Mouse (Mus musculus) heart, postnatal 10 days (tissue): ENCODE results near the gene Per1. TPM values are rescaled to one million over a fixed set of nuclear protein-coding genes. Genes with fewer than 3 reads are reported as not detected.

Source experiments
- DNase-seq, 2 experiments: peaks; one replicate each; pipeline ENCODE4 v3.0.0; 2021
- intact Hi-C: fragments of 180-260 bp; cut with DNase I; formaldehyde crosslinking; loops from one replicate; pipeline ENCODE4 v1.15.1; 2025
- total RNA-seq, 2 experiments: library from RNA; stranded (reverse); gene quantifications; 2 replicates each; pipeline ENCODE4 v1.2.3; 2021

Per1 gene
- 100 to 1,000 TPM in 1 of 2 experiments, 10 to 100 TPM in 1; 61.4 to 101 TPM for total RNA-seq

DNA sequence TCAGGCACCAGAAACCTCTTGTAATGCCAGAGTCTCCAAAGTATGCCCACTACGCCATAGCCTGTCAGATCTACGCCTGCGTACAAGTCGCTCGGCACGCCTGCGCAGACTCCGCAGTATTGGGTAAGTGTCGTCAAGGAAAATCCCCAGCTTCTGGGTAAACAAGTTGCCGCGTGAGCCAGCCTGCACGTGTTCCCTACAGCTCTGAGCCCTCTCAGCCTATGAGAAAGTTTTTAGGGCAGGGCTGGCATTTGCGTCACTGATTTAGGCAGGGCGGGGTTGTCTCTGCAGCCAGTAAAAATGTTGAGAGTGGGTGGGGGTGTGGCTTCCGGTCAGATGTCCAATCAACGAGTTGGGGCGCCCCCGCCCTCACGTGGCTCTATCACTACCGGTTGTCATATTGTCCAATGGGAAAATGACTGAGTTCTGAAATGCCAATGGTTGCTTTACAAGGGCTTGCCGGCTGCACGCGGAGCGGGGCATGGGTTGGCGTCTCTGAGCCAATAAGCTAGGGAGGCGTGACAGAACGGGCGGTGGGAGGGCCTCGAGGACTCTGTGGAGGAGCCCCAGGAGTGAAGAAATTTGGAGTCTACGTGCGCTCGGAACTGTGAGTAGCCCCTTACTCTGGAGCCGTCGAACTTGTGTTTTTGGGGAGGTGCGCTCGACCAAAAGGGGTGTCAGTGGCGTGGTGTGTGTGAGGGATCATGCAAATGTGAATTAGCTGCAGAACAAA lies at the start of gene Per1:
Per1 (plus strand) TSS at position 521 of the 733 bp plus-strand sequence.
- DNase-seq: peak; percentile 99 to 100
- intact Hi-C loops: loop anchor here (10.0 kb wide), 1 partner anchor 320 kb away; the partner anchor contains the start of gene Kdm6b

DNA sequence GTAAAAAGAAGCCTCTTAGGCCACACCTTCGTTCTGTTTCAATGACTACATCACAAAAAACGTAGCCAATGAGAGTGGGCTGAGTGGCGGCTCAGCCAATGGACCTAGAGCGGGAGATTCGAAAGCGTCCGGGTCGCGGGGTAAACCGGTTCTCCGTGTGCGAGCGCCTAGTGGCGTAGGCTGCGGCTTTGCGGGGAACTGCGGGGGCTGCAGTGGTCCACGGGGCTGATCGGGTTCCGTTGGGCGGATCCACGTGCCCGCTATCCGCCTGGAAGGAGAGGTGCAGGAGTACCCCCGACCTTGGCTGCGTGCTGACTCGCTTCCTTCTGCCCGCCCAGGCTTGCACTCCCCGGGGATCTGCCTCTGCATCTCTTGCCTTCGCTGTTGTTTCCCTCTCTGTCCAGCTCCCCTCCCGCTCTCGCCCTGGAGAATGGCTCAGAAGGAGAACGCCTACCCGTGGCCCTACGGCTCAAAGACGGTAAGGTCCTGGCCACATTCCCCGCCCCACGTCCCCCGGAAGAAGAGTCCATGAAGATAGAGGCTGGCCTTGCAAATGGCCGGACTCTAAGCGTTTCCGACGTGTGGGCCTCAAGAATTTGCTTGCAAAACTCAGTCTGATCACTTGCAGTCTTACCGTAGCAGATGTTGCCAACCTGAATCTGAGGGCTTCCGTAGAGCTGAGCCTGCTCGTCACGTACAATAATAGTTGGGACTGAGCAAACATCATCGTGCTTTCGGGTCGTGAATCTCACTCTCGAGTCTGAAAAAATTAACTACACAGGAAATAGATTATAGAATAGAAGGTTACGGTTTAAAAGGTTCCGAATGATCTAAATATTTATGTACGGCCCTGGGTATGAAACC lies 49.3 kb upstream of the Per1 start, which contains the start of gene Aurkb:
Aurkb (plus strand) TSS at position 117 of the 864 bp plus-strand sequence.
- intact Hi-C loops: no loop called here
- DNase-seq: peak; percentile 89 to 91

DNA sequence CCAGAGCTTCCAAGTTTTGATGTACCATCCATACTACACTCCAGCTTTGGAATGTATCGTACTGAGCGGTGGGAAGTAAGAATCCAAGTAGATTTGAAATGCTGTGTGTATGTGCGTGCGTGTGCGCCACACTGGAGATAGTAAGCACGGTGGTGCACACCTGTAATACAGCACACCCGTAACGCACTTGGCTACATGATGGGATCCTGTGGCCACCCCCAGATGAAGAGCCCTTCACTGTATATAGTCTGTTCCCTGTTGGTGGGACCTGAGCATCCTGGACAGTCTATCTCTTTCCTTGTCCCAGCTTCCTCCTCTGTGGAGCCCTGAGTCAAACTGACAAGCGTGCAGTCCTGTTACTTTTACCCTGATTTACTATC lies 48.6 kb upstream of the Per1 start:
- no peak for DNase-seq
- intact Hi-C loops: no loop called here

DNA sequence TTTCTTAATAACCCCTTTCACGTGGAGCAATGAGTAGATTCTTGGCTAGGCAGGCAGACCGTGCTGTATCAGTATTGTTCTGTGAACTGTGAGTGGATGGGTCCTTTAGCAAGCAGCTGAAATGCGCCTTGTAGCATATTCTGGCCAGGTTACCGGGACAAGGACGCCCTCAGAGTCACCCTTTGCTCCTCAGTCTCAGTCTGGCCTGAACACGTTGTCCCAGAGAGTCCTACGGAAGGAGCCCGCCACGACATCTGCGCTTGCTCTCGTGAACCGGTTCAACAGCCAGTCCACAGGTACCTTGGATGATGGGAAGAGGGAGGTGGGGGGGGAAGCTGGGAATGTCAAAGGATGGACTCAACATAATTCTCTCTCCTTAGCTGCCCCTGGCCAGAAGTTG lies 47.4 kb upstream of the Per1 start:
- intact Hi-C loops: no loop called here
- DNase-seq: no peak

DNA sequence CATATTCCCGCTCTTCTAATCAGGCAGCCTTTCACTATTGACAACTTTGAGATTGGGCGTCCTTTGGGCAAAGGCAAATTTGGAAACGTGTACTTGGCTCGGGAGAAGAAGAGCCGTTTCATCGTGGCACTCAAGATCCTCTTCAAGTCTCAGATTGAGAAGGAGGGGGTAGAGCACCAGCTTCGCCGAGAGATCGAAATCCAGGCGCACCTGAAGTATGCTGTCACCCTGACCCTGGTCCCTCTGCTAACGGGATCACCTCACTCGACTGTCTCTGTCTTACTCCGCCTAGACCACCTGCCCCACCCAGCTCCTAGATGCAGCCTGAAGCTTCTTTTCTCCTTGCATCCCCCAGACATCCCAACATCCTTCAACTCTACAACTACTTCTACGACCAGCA lies 46.9 kb upstream of the Per1 start:
- DNase-seq: no peak
- intact Hi-C loops: no loop called here

DNA sequence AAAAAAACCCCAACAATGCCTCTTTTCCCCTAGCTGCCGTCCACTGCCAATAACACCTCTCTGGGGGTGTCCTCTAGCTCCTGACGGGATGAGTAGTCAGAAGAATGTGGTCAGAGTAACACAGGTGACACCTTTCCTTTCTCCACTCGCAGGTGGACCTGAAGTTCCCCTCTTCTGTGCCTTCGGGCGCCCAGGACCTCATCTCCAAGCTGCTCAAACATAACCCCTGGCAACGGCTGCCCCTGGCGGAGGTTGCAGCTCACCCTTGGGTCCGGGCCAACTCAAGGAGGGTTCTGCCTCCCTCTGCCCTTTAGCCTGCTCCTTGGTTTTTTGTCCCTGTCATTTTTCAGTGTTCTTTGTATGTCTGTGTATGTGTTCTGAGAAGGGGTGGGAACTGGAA lies 44.3 kb upstream of the Per1 start:
- intact Hi-C loops: no loop called here
- no peak for DNase-seq

DNA sequence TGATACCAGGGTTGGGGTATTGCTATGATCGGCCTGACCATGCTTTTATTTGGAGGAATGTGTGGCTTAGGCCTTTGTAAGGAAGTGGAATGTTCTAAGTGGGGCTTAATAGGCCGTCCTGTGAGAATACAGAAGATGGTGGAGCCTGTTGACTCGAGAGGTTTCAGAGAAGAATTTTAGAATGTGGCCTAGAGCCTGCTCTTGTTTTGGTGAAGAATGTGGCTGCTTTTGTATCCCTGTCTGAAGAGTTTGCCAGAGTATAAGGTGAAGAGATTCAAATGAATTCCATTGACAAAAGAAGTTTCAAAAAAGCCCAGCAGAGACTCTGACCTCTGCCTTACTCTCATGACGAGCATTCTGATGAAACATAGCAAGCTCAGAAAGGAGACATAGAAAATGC lies 43.2 kb upstream of the Per1 start:
- DNase-seq: no peak
- intact Hi-C loops: no loop called here

DNA sequence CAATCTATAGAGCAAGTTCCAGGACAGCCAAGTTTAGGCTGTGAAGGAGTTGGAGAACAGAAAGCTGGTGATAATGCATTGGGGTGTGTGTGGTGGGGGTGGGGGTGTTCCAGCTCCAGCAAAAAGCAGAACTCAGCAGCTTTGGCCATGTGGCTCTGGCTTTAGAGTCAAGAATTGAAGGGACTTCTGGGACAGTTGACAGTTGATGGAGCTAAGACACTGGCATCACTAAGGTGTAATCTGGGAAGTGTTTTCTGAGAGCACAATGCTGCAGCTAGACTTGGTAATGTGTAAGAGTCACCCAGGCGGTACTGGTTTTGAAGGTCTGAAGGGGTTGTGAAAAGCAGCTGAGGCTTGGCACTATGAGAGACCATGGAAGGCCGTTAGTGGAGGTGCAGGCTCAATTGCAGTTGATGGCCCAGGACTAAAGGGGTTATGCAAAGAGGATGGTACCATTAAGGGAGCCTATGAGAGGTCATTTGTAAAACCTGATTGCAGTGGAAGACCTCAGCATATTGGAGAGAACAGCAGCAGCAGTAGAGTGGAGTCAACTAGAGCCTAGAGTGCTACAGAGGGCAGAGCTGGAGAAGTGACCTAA lies 42.1 kb upstream of the Per1 start:
- no peak for DNase-seq
- intact Hi-C loops: no loop called here

DNA sequence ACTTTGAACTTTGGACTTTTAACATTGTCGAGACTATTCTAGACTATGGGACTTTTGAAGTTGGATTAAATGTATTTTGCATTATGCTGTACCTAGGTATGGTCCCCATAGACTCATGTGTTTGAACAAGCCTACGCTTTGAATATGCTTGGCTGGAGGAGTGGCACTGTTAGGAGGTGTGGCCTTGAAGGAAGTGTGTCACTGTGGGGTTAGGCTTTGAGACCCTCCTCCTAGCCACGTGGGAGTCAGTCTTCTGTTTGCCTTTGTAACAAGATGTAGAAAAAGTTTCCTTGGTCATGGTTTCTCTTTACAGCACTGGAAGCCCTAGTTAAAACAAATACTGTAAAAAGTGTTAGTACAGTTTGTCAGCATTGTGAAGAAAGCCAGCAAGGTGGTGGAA lies 41.2 kb upstream of the Per1 start:
- DNase-seq: no peak
- intact Hi-C loops: no loop called here

DNA sequence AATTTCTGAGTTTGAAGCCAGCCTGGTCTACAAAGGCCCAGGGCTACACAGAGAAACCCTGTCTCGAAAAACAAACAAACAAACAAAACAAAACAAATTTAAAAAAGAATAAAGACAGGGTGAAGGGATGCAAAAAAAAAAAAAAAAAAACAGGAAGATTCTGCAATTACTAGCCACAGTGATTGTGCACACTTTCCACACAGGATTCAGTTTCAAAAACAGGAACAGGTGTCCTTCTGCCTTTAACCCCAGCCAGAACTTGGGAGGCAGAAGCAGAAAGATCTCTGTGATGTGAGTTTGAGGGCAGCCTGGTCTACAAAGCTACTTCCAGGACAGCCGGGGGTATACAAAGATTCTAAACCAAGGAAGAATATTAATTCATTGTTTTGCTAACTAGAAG lies 36.8 kb upstream of the Per1 start:
- intact Hi-C loops: no loop called here
- no peak for DNase-seq

DNA sequence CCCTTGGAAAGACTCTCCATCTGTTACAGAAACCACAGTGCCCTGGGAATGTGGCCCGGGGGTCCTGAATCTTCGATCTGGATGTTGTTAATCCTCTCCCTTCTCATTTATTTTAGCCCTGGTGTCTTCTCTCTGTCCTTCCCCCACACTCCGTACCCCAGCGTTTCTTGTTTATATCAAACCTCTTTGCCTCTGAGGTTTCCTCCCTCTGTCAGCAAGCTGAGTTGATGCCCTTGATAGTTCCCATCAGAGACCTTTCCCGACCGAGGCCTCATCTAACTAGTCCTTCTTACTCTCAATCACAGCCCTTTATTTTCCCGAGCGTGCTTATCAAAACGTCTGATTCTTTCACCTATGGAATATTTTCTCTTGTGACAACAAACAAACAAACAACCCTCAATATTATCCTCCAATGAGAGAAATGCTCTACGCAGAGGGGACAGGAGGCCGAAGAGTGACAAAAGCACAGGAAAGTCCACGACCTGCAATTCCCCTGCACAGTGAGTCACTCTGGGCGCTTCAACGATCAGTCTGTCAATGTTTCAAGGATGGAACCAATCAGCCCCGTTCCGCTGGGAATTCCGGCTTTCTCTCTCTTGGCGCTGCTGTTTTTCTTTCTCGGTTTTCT lies 36.2 kb upstream of the Per1 start:
- DNase-seq: no peak
- intact Hi-C loops: no loop called here

DNA sequence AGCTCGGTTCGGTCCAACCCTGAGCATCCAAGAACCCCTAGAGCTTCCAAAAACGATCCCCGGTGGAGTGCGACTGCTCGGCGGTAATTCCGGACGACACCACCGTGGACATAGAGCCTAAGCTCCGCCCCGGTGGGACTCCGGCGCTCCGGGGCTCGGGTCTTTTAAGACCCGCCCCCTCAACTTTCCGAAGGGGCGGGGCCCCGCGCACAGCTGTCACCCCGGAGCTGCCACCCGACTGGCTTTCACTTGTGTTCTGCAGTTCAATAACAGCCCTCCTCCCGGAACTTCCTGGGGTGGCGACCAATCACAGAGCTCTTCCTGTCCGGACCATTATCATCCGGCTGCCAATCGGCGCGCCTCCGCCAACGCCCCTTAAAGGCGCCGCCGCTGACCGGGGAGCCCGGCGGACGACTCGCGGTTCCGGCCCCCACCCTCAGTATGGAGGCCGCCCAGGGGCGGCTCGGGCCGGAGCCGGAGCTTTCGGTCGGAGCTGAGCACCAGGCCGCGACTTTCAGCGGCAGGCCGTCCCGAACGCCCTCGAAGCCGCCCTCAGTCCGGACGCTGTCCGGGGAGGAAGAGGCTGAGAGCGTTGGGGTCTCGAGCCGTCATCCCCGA lies 35.6 kb upstream of the Per1 start, which contains the start of gene Borcs6:
Borcs6 (plus strand) TSS at position 361 of the 618 bp plus-strand sequence.
- intact Hi-C loops: no loop called here
- DNase-seq: peak; percentile 96 to 97

DNA sequence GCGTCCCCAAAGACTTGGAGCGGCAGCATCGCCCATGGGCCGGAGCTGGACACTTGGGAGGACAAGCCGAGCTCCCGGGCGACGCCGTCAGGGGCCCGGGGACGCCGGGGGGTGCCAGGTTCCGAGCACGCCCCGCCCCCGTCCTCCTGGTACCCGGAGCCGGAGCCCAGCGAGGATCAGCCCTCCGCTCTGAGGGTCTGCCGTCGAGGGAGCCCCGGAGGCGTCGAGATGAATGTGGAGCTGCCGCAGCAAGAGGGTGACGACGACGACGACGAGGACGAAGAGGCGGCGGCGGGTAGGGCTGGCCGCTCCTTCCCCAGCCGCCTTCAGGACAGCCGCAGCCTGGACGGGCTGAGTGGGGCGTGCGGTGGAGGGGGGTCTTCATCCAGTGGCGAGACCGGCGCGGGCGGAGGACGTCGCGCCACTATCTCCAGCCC lies 35.0 kb upstream of the Per1 start:
- intact Hi-C loops: no loop called here

DNA sequence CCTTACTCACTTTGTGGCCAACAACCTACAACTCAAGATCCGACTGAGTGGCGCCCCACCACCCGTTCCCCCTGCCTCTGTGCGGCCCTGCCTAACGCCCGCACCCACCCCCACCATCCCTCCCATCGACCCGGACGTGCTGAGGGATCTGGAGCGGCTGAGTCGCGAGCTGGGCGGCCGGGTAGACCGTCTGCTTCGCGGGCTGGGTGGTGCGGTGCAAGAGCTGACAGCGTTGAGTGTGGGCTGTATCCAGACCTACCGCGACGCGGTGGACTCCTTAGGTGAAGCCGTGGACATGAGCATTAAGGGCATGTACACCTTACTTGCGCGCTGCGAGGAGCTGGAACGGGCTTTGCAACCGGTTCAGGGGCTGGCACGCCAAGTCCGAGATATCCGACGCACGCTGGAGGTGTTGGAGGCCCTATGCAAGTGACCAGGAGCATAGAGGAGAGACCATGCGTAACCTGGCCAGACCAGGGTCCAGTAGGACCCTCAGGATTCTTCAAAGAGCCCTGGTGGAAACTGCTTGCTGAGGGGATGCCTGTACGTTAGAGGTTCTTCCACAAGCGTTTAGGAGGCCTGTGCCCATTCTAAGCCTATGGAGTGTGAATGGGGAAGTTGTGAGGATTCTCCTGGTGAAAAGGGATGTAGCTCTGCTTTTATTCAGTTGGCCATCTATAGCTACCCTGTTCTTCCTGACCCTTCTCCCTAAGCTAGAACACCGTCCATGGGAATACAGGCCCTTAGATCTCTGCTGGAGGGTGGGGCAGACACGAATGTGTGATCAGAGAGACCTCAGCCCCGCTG lies 34.4 kb upstream of the Per1 start:
- DNase-seq: peak; percentile 40 to 61
- intact Hi-C loops: no loop called here

More for the DNA sequence above, 35.0 kb upstream of the Per1 start:
- no peak for DNase-seq

DNA sequence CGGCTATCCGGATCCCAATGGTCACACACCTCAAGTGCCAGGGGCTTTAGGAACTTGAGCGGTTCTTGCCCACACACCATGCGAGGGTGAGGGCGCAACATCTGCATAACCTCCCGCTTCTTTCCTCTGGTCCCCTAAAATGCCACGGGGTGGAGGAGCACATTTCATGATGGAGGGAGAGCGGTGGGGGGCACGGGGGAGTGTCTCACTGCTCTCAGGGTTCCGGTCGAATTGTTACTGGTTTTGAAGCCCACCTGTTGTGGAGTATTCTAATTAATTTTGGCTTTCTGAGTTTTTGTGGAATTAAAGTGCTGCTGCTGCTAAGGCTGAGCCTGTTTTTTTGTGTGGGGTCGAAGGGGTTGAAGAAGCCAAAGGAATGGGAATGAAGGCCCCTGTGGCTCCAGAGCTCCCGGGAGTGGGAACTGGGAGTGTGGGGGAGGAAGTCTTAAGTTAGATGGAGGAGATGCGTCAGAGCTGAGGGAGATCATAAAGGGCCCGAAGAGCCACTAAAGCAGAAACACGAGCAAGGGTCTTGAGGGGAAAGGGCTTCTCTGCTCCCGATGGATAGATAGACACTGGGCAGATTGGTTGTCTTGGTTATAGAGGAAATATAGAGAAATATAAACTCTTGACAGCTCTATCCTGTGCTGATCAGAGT lies 33.6 kb upstream of the Per1 start:
- intact Hi-C loops: no loop called here
- DNase-seq: peak in 1 of 2 experiments; percentile 17

DNA sequence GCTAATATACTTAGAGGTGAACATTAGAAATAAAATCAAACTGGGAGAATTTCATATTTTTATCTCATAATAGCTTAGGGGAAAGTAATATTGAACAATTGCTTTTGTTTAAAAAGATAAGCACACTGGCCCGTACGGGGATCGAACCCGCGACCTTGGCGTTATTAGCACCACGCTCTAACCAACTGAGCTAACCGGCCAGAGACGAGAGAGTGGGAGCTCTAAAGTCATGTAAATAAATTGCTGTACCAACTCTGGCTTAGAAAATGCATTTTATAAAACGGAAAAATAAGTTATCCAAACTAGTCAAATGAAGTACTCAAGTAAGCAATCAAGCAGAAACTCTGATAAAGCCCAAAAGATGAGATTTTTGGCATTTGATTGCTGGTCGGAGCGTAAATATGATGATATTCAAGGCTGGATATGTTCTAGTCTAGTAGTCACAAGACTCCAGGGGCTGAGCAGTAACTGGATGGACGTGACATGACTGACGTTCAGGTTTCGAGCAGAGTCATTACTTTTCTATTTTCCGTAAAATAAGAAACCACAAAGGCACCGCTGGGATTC lies 32.7 kb upstream of the Per1 start:
- DNase-seq: peak; percentile 81 to 82
- intact Hi-C loops: no loop called here

DNA sequence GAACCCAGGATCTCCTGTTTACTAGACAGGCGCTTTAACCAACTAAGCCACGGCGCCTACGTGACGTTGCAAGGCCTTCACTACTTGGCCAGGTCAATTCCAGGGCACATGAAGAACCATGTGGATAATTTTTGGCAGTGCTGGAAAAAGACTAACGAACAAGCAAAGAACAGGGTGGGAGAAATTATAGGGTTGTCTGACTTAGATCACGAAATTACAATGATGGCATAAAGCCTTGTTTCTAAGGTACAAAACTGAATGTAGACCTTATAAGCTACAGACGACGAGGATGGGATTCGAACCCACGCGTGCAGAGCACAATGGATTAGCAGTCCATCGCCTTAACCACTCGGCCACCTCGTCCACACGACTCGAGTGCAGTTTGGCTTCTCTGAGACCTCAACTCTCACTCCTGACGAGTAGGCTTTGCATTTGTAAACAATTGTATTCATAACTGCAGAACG lies 32.2 kb upstream of the Per1 start:
- intact Hi-C loops: loop anchor here (1.0 kb wide), 2 partner anchors 21 to 62 kb away; no protein-coding TSS in a partner anchor

More for the DNA sequence above, 32.2 kb upstream of the Per1 start:
- peak; percentile 98 for DNase-seq
